Mouse (Mus musculus): ENCODE measurements around the gene Nepro.

The Nepro gene

DNA sequence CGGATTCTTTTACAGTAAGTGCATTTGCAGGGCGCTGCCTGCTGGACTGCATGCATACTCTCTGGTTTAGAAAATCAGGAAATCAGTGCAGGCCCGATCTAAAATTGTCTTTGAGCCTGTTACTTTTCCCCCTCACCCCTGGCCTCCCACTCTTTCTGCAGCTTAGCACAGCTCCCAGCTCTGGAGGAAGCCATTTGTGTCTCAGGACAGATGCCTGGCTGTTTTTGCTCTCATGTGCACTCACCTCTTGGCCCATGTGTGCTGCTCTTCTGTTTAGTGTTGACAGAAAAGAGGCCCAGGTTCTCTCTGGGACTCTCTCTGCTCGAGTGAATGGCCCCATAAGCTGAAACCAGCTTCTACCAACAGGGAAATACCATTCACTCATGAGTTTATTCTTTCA lies 20.6 kb upstream of the Nepro start:
- no peak for DNase-seq (ENCODE audit: low read depth)

GRCm38 (mm10) chr16:44716305-44717140 lies 7.6 kb upstream of the Nepro start:
- DNase-seq (ENCODE audit: low read depth): no peak

DNA sequence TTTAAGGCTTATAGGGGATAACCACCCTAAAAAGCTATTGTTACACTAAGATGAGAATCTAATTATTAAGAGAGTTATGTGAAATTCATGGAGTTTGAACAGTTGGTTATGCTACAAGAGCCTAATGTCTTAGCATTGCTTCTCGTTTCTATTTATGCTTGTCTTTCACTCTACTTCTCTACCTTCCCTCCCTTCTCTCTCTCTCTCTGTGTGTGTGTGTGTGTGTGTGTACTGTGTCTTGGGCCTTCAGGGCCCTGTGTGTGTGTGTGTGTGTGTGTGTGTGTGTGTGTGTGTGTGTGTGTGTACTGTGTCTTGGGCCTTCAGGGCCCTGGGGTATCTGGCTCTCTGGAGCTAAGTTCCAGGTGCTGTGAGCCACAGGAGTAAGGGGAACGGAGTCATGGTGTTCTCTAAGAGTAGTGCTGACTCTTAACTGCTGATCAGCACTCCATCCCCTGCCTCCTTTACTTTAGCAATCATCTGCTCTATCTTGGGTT lies 6.9 kb upstream of the Nepro start:
- no peak for DNase-seq (ENCODE audit: low read depth)

DNA sequence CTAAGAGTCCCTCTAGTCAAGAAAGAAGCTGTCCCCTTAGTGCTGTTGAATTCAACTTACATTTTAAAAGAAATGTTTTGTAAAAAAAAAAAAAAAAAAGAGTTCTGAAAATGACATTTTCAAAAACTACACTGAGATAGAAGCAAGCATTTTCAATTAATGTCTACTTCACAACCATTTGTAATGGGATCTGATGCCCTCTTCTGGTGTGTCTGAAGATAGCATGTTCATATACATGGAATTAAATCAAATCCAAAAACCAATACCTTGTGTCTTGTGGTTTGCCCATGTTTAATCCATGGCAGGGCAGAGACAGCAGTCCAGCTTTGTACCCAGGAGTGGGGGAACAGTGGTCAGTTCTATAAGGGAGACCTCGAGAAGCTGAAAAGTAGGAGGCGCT lies 6.3 kb upstream of the Nepro start:
- DNase-seq (ENCODE audit: low read depth): no peak

DNA sequence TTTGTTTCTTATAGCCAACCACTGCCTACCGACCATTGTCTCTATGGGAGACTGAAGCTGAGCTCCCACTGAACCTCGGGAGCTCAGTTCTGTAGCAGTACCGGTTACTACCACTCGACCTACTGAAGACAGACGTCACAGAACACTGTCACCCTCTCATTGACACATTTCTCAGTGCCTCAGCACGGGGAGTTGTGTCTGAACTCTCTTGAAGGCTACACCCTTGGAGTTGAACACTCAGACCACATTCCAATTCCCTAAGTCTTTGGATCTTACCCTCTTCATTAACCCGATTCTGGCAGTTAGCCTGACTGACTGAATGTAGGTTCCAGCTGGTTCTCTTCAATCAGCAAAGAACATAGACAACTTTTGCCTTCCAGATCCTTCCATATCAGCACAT lies 4.8 kb upstream of the Nepro start:
- no peak for DNase-seq (ENCODE audit: low read depth)

GRCm38 (mm10) chr16:44720518-44720917 lies 3.6 kb upstream of the Nepro start:
- DNase-seq (ENCODE audit: low read depth): peak; percentile 46

GRCm38 (mm10) chr16:44722666-44723065 lies 1.4 kb upstream of the Nepro start:
- DNase-seq (ENCODE audit: low read depth): no peak

DNA sequence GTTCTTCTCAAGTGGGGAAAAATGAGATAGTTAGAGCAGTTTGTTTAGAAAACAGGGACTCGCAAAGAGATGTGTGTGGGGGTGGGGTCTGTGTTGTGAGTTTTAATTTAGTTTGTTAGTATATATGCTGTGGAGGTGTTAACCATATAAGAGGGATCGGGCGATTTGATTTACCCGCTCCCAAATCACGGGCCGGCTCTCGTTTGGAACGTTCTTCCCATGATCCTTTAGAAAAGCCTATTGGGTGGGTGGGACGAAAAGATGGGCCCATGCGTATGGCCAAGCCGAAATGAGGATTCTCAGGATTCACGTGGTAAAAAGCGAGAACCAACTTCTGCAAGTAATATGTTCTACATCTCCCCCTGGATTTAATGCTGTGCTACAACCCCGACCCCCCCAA lies 746 bp downstream of the Nepro start:
- DNase-seq (ENCODE audit: low read depth): no peak

DNA sequence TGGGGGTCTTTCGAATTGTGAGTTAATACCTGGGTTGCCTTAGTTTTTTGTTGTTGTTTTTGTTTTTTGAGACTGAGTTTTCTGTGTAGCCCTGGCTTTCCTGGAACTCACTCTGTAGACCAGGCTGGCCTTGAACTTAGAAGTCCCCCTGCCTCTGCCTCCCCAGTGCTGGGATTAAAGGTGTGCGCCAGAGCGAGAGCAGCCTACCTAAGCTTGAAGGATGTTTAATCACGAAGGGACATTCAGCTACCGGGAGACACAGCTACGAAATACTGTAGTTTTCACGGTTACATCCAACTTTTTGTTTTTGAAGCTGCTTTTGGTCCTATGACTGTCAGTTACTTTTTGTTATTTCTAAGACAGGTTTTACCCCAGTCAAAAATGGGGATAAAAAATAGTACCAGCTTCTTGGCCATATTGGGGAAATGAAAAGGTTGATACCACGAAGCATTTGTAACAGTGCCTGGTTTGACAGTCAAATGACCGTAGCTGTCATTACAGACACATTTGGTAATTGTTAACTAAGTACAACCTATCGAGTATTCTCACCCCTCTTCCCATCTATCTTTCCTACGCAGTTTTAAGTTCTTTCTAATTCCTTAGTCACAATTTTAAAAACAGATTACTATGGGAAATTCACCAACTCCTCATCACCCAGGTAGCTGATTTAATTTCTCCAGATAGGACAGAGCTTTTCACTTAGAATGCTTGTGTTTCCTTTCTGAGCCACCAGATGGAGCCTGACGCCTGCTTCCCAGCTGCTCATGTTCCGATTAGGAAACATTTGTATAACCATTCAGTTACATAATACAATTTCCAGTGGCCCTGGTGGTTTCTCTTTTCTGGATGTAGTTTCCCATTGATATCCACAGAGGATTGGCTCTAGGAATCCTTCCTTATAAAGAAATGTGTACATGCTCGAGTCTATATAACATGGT lies 1.5 kb downstream of the Nepro start:
- peak; percentile 84 for DNase-seq (ENCODE audit: low read depth)

DNA sequence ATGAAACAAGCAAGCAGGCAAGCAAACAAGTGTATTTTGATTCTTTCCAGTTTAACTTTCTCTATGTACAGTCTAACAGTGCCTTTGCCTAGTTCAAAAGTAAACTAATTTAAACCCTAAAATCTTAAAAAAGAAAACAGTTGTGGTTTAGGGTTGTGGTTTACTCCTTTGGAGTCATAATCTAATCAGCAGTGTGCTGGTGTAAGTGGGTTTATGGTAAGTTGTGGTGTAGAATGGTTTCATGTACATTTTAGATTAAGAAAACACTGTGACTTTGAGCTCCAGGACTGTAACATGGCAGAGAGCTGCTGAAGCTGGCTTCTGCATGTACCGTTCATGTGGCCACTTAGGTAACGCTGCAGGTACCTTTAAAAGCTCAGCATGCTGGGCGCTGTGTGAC lies 3.4 kb downstream of the Nepro start:
- no peak for DNase-seq (ENCODE audit: low read depth)

DNA sequence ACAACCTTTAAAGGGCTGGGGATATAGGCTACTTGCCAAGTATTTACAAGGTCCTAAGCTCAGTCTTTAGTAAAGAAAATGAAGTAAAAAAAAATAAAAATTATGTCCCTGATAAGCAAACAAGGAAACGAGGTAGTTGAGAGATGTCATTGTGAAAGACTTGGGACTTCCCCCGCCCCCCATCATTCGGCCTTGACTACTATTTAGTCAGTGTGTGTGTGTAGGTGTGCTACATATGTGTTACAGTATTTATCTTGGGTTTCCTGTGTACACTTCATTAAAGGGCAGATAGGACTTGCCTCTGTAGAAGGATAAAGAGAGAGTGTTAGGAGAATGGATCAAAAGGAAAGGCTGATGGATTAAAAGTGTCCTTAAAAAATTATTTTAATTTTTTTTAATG lies 10.0 kb downstream of the Nepro start:
- DNase-seq (ENCODE audit: low read depth): no peak

DNA sequence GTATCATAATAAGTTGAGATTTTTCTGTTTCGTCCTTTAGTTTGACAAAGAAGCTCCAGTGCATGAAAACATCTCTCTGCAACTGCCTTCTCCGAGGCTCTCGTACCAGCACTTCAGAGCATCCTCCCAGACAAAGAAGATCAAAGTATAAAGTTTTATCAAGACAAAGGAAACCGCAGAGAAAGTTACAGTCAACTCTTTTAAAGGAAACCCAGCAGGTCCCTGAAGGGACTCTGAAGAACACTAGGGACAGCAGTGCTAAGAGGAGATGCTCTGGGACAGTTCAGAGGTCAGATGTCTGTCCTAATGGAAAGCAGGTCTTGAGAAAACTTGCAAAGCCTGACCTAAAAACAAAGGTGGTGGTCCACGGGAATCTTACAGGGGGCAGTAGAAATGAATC lies 11.6 kb downstream of the Nepro start:
- DNase-seq (ENCODE audit: low read depth): no peak

DNA sequence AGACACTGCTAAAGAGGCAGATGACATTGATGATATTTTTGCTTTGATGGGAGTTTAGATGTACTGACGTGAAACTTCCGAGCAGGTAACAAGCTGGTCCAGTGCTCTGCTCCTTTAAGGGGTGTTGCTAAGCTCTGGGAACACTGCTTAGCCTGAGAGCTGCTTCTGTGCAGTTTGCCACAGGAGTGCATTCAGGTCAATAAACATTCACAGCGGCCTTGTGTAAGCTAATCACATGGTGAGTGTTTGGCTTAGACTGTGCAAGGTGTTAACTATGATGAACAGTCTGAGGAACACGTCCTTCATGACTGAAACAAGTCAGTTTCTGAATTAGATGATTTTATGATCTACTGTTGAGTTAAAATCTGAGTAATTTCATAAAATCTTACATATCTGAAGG lies 12.0 kb downstream of the Nepro start:
- DNase-seq (ENCODE audit: low read depth): no peak

DNA sequence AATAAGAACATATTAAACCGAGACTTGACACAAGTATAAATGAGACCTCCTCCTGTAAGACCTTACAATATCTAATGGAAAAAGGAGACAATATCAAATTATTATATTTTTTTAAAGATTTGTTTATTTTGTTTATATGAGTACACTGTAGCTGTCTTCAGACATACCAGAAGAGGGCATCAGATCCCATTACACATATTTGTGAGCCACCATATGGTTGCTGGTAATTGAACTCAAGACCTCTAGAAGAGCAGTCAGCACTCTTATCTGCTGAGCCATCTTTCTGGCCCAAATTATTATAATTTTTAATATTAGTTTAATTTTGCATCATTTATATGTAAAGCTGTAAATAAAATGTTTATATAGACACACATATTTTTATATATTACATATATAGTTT lies 18.7 kb downstream of the Nepro start:
- DNase-seq (ENCODE audit: low read depth): no peak

DNA sequence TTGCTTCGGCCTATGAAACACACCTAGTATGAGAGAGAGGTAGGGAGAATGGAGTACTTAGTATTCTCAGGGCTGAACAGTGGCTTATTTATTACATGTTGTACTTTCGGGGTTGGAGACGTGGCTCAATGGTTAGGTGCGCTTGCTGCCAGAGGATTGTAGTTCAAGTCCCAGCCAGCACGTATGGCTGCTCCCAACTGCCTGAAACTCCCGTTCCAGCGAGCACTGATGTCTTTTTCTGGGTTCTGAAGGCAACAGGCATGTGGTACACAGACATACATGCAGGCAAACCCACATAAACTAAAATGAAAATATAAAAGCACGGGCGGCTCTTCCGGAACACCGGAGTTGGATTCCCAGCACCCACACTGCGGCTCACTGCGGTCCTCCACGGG lies 21.4 kb downstream of the Nepro start:
- DNase-seq (ENCODE audit: low read depth): no peak

DNA sequence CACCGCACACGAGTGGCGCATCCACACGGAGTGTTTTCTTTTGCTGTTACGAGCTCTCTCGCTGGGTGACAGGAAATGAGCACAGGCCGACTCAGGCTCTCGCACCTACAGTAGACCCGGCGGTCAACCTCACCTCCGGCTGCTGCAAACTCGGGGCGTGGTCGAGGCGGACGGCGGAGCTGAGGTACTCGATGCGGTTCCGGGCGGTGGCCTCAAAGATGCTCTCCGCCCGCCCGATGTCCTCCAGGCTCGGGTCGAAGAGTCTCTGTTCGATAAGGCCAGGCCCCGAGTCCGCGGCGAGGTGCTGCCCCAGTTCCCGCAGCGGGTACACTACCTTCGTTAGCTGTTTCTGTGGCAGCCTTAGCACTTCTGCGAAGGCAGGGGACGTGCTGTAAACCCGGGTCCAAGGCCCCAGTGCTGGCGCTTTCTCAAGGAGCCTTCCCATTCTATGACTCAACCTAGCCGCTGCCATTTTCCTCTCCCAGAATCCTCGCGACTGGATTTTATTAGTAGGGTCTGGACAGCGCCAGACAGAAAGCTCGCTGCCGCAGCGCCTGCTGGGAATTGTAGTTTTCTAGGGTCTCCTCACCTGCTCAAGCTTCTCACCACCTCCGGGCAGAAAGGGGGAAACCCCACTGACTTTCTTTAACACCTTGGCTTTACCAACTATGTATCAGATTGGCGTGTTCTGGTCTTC lies 21.9 kb downstream of the Nepro start, which contains the start of gene Gtpbp8:
Gtpbp8 (minus strand) TSS at position 498 of the 697 bp plus-strand sequence.
- peak; percentile 79 for DNase-seq (ENCODE audit: low read depth)

DNA sequence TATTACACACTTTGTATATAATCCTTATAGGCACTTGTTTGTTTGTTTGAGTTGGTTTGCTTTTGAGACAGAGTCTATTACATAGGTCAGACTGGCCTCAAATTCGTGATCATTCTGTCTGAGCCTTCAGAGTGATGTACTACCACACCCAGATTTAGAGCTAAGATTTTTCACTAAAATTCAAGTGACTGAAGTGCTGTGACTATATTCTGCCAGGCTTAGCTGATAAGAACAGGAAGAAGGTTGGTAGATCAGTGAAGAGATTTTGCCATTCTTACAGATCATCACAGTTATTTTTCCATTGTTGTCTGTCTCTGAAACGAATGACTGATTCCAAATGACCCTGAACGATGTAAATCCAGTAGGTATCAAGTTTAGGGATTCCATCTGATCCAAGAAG lies 23.9 kb downstream of the Nepro start:
- no peak for DNase-seq (ENCODE audit: low read depth)

DNA sequence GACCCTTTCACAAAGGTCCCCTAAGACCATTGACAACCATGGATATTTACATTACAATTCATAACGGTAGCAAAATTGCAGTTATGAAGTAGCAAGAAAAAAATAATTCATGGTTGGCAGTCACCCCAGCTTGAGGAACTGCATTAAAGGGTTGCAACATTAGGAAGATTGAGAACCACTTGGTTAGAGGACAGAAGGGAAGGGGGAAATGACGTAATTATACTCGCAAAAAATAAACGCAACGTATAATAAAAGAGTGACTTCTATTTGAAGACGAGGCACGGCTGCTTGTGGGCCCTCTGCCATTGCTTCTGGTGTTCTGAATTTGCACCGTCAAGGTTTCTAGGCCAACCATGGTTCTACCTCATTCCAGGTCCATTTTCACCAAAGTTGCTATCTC lies 33.6 kb downstream of the Nepro start:
- no peak for DNase-seq (ENCODE audit: low read depth)

GRCm38 (mm10) chr16:44761811-44762210 lies 37.7 kb downstream of the Nepro start:
- DNase-seq (ENCODE audit: low read depth): no peak

DNA sequence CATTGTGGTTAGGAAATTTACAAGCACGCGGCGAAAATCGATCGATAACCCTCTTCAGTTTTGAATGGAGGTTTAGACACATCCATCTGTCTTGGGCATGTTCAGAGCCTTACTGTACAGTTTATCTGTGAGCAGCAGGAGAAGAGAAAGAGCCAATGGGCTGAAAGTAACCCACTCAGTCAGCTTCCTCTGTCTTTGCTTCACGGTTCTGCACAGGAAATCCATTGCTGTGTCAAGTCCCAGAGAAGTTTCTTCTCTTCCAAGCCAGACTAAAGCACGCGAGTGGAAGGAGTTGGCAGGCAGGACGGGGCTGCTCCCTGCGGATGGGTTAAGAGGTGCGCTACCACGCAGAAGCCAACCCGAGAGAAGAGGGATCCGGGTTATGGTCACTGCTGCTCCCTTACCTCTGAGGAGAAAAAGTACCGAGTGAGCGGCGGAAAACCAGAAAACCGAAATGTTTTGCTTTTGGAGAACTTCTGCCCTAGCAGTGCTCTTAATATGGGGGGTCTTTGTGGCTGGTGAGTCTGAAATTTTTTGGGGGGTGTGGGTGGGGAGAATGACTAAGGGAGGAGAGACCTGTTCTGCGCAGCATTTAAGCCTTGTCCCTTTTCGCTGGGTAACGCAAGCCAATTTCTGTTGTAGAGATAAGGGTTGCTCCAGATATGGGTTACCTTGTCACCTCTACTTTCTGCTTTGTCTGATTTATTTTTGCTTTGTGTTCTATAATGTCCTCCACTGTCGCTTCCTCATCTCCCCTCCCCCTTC lies 41.6 kb downstream of the Nepro start, which contains the start of gene Cd200r1:
Cd200r1 (plus strand) TSS at position 182 of the 765 bp plus-strand sequence.
- DNase-seq (ENCODE audit: low read depth): no peak

GRCm38 (mm10) chr16:44766320-44766892 lies 42.3 kb downstream of the Nepro start:
- no peak for DNase-seq (ENCODE audit: low read depth)
